Mouse (Mus musculus) right cerebral cortex, postnatal 36 days (tissue): ENCODE measurements around the gene Clip2.
"Not testable (repeated sequence)": the region's sequence is repeated elsewhere in the genome, so short reads cannot be mapped to it uniquely, and the experiment has no call there.

ENCODE experiments used
- DNase-seq, 2 experiments: peaks; one replicate each; pipeline ENCODE4 v3.0.0; 2022; ENCODE audit warnings: low spot score in 2 of 2, mixed read lengths in 1 of 2

Gene Clip2

GRCm38 (mm10) chr5:134490465-134490864 lies 61.8 kb downstream of the Clip2 start:
- DNase-seq: no peak

- DNase-seq: no peak
These were observed 62.7 kb downstream of the Clip2 start for GRCm38 (mm10) chr5:134489583-134489982.

DNA sequence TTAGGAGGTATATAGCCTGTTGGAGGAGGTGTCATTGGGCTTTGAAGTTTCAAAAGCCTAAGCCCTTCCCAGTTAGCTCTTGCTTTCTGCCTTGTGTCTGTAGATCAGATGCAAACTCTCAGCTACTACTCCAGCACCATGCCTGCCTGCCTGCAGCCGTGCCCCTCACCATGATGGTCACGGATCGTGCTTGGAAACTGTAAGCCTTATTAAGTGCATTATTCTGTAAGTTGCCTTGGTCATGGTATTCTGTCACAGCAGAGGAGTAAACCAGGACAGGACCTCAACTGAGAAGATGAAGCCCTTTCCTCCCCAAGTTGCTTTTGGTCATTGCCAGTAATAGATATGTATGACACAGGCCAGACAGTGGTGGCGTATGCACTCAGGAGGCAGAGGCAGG lies 63.6 kb downstream of the Clip2 start:
- no peak for DNase-seq

GRCm38 (mm10) chr5:134488042-134488441 lies 64.2 kb downstream of the Clip2 start:
- DNase-seq: no peak

DNA sequence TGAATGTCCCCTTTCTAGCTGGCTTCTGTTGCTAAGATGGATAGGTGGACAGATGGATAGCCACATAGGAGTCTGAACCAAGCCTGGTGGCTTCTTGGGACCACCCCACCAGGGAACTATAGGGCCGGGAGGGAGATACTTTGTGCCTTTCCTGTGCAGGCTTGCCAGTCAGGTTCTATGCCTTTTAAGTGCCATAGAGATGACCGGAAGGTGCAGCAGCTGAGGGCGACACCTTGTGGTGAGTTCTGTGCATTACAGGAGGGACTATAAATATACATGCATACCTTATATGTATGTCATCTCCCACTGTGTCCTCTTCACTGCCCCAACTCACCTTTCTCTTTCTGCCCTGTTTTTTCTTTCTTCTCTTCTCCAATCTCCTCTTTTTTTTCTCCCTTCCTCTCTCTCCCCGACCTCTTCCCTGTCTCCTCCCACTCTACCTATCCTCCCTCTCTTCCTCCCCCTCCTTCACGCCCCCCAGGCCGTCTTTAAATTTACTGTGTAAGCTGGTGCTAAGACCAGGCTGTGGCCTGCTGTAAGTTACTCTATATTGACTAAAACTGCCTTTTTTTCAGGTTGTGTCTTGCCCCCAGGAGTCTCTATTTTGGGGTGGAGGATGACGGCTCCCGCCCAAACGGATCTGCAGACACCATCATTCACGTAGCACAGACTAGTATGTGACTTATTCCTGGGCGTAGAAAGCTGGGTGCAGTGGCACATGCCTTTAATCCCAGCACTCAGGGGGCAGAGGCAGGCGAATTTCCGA lies 66.2 kb downstream of the Clip2 start:
- DNase-seq: no peak

DNA sequence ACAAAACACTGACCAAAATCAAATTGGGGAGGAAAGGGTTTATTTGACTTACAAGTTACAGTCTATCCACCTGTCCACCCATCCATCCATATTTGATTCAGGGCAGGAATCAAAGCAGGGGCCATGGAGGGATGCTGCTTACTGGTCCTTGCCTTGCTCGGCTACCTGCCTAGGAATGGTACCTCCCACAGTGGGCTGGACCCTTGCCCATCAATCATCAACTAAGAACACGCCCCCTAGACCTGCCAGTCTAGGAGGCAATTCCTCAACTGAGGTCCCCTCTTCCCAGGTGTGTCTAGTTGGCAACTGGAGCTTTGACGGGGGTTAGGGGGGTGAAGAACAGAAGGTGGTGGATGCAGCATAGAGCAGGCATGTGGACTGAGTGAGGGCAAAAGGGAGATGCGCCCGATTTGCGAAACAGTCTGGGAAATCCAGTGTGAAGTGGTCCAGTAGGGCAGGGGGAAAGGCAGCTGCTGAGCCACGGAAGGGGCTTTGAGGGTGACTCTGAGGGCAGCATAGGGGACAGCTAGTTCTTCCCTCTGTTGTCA lies 67.0 kb downstream of the Clip2 start:
- no peak for DNase-seq

DNA sequence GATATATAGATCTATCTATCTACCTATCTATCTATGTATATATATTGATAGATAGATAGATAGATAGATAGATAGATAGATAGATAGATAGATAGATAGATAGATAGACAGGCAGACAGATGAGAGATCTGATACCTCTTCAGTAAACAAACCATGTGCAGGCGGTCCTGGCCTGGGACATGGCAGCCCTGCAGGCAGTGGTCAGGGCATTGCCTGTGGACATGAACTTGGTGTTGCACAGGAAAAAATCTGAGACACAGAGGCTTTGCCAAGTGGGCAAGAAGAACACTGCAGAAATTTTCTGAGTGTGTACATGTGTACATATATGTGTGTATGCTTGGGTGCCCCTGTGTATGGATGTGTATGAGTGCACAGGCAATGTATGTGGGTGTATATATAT lies 68.9 kb downstream of the Clip2 start:
- DNase-seq: no peak

DNA sequence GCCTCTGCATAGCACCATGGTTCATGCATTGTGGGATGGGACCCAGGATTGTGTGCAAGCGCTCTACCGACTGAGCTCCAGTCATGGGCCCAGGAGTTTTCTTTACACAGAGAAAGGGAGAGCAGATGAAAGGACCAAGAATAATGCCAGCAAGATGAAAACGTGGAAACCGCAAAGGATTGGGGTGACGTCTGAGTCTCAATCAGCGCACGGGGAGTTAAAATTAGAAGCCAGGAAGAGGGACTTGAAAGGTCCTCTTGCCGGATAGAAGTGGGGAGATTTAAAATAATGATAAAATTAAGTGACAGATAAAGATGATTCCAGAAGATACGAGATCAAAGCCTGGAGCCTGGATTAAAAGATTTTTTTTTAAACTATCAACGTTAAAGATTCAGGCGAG lies 69.9 kb downstream of the Clip2 start:
- no peak for DNase-seq

GRCm38 (mm10) chr5:134478886-134479285 lies 73.3 kb downstream of the Clip2 start:
- DNase-seq: not testable (repeated sequence)

DNA sequence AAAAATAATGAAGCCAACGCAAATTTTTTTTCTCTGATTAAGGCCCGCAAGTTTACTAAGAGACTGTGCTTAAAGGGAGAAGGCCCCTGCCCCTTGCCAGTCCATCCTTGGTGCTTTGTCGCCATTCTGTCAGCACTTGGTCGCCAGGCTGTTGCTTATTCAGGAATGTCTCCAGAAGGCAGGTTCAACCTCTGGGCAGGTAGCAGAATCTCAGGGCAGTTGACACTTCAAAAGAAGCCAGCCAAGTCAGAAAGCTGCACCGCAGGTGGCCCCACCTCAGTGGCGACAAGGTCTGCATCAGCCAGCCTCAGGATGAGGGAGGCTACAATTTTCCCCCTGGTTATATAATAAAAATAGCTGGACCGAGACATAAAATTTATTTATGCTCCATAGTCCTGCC lies 76.5 kb downstream of the Clip2 start:
- DNase-seq: not testable (repeated sequence)

DNA sequence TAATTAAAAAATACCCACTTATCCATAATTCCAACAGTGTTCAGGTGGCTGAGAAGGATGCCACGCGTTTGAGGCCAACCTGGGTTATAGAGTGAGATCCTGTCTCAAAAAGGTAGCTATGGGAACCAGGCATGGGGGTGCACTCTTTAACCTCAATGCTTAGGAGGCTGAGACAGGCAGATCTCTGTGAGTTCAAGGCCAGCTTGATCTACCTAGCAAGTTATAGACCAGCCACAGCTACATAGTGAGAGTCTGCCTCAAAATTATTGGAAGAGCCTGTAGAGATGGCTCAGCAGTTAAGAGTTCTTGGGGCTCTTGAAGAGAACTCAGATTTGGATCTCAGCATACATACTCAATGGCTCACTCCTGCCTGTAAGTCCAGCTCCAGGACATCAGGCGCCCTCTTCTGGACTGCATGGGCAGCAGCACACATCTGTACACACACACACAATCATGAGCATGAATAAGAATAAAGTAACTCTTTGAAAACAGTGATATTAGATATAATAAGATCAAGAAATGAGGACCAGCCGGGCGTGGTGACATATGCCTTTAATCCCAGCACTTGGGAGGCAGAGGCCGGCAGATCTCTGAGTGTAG lies 77.1 kb downstream of the Clip2 start:
- no peak for DNase-seq

DNA sequence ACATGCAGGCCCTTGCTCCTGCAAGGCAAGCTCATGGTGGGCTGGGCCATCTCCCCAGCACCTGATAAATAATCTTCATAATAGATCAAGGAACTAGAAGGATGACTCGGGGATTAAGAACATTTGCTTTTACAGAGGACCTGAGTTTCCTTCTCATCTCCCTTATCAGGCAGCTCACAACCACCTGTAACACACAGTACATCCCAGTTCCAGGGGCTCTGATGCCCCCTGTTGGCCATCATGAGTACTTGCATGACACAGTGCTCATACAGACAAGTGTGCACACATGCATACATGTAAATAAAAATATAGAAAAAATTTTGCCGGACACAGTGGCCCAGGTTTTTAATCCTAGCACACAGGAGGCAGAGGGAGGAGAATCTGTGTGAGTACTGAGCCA lies 78.3 kb downstream of the Clip2 start:
- no peak for DNase-seq

DNA sequence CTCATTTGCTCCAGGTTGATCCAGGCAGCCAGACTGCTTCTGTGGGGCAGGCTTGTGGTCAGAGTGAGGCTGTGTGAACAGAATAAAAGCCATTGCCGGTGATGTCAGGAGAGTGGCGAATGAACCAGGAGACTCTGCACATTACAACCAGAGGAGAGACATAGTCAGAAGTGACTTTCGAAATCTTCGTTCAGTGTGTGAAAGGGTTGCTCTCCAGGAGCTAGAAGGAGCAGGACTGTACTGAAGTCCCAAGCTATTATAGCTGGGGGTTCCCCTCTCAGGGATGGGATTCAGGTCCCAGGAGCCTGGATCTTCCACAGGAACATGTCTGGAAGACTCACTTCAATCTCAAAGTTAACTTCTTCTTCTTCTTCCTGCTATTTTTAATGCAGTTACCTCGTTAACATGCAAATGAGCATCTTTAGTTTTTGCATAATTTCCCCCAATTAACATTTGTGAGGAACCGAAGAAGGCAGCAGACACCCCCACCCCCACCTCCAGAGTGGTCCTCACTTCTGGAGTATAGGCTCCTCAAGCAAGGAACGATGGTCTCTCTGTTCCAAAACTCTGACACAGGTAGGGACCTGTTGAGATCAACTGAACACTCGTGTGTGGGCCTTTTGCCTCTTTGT lies 81.6 kb downstream of the Clip2 start:
- DNase-seq: no peak

DNA sequence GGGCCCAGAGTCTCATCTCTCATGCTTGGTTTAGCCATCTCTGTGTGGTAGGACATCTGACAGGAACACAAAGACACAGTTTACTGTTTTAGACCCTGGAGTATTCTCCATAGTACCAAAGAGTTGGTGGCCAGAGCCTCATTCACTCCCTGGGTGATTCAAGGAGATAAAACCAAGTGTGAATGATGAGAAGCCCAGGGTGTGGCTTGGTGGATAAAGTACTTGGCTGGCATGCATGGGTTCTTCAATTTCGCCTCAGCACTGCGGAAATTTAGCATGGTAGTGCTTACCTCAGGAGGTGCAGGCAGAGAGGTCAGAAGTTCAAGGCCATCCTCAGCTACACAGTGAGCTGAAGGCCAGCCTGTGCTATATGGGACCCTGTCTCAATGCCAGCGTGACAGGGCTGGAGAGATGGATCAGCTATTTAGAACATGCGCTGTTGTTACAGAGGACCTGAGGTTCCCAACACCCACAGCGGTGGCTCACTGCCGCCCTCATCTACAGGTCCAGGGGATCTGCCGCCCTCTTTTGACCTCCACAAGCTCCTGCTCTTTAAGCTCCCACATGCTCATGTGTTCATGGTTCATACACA lies 82.6 kb downstream of the Clip2 start:
- DNase-seq: no peak

DNA sequence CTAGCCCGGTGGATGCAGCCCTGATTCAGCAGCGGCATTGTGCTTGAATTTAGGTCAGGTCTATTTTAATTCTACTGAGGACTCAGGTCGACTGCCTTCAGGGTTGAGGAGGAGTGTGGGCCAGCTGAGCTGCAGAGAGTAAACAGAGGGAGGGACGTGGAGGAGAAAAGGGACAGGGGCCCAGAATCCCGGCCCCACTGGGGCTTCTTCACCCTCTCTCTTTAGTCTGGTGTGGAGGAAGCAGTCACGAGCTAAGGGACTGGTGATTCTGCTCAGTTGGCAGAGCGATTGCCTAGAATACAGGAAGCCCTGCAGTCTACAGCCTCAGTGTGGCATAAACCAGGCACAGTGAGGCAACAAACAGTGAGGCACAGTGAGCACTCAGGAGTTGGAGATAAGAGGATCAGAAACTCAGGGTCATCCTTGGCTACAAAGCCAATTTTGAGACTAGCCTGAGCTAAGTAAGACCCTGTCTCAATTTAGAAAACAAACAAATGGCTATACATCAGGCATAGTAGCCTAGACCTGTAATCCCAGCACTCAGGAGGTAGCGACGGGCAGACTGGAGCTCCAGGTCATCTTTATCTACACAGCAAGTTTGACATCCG lies 84.0 kb downstream of the Clip2 start:
- DNase-seq: peak in 1 of 2 experiments; percentile 45

- DNase-seq: no peak
These were observed 85.1 kb downstream of the Clip2 start for GRCm38 (mm10) chr5:134467030-134467549.

DNA sequence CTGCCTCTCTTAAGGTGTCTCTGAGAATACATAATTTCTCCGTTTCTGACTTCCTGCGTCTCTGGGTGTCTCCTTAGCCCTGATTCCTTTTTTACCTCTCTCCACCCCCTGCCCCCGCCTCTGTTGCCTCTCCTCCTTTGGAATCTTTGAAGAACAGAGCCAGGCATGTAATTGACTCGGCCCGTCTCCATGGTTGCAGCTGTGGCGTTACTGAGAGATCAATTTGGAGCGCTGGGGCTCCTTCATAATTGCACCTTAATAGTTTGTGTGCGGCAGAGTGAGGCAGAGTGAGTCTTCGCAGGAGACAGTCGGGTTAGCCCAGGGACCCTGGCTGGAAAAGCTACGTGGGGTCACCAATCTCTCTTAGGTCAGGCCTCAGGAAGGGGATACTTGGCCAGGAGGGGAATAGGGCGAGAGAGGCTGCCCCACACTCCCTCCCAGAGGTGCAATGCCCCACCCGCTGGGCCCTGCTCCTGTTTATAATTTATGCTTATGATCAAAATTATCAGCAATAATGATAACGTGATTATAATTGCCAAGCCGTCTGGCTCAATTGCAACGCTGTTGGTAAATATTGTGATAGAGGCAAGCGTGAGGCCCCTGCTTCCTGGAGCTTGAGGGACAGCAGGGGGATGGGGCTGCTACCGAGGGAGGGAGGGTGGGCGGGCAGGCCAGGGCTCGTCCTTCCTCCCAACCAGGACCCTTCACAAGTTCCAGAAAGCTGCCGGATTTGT lies 85.8 kb downstream of the Clip2 start:
- peak in 1 of 2 experiments; percentile 30 for DNase-seq

DNA sequence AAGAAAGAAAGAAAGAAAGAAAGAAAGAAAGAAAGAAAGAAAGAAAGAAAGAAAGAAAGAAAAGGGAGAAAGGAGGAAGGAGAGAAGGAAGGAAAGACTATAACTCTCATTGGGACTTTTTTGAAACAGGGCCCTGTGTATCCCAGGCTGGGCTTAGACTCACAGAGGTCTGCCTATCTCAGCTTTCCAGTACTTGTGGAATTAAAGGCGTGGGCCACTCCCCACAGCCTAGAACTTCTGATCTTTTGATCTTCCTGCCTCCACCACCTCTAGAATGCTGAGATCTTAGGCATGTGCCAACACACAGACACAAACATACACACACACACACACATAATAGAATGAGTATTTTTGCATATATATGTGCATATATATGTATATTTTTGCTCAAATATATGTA lies 87.0 kb downstream of the Clip2 start:
- DNase-seq: no peak

- no peak for DNase-seq
These were observed 88.0 kb downstream of the Clip2 start for GRCm38 (mm10) chr5:134464225-134464624.

DNA sequence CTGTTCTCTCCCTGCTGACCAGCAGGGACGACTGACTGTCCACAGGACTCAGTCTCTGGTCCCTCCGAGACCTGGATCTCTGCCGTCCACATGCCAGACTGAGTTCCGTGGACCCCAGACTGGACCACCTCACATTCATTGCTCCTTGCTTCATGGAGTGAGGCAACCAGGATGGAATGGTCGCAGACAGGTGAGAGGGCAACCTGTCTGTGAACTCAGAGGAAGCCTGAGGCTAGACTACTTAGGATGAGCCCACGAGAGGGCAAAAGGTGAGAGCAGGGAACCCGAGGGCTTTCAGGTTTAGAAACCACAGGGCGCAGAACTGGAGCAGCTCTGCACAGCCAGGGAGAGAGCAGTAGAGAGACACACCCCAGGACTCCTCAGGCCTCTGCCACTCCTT lies 89.5 kb downstream of the Clip2 start:
- DNase-seq: no peak

GRCm38 (mm10) chr5:134462316-134462715 lies 89.9 kb downstream of the Clip2 start:
- no peak for DNase-seq
